Mouse (Mus musculus): ENCODE measurements at regions not wholly inside any gene's neighbourhood (a gene's known extent, or its start where the extent isn't known, plus 50 kb on each side); places are given as distances from the start of the nearest gene placed in this dataset.

- no peak for DNase-seq
These were observed 104.3 kb upstream of the Cpm start for GRCm38 (mm10) chr10:117524926-117525565.

- no peak for DNase-seq
These were observed 105.2 kb upstream of the Cpm start for GRCm38 (mm10) chr10:117524101-117524500.

- DNase-seq = no peak
These were observed 106.1 kb upstream of the Cpm start for GRCm38 (mm10) chr10:117522906-117523829.

DNA sequence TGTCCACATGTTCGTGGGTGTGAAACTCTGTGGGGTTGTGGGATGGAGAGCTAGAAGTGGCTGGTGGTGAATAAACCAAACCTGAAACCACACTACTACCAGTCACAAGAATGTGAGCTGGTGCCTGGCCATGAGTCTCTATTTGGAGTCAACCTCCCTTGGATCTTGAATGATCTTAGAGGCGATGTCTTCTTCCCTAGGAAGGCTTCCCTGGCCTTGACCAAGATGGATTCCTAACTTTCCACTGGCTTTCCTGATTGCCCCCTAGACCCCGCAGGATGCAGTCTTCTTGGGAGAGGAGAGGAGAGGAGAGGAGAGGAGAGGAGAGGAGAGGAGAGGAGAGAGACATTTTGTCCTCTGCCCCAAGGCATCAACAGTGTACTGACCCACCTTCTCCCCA, 106.9 kb upstream of the Cpm start:
- no peak for DNase-seq

DNA sequence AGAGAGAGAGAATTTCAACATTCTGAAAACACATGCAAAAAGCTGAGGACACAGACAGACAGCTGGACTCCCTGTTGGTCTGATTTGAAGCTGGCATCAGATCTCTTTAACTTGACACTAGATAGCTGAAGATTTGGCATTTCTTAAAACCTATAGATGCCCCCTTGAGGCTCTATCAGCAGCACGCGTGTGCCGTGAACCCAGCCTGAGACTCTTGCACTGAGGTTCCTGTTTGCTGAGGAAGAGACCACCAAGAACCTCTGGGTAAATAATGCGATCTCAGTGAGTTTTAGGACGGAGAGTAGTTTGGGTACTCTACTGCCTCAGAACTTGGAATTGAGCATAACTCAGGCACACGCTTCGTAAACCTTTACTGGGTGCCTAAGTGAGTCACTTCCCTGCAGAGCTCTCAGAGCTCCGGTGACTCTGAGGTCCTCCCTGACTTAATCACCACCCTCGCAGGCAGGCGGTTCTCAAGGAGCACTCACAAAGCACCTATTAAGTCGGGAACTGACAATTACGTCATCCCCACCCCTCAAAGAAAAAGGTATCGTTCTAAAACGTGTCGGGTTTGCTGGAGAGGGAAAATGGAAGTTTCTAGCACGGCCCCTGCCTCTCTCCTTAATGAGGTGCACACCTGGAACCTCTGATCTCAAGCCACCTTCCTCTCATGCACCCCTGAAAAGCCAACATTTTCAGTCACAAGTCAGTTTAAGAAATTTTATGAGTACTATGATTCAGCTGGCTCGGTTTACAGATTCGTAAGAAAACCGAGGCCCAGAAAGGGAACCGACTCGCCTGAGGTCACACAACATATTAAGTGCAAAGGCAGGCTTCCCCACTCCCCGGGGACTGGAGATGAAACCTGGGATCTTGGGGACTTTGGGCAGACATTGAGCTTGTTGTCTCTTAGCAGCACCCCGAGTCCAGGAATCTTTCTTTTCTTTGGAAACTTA, 107.7 kb upstream of the Cpm start:
- no peak for DNase-seq

DNA sequence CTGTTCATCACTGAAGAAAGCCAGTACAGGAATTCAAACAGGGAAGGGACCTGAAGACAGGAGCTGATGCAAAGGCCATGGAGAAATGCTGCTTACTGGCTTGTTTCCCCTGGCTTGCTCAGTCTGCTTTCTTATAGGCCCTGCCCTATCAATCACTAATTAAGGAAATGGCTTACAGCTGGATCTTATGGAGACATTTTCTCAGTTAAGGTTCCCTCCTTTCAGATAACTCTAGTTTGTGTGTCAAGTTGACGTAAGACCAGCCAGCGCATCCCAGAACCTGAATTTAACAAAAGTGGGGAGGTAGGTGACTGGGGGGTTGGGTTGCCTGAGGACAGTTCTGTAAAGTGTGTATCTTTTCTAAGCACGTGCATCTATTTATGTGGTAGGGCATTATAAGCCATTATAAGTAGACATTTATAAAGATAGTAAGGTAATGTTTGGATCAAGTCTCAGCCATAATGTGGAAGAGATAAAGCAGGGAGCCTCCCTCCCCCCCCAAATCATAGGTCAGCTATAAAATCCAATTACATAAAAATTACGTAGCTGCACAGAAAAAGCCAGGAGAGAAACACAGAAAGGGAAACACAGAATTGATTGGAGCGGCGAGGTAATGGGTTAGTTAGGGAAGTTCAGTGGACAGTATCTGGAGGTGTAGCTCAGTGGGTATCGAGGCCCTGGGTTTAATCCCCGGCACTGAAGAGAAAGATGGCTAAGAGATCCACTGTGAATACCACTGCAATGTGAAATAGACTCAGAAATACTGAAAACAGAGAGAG, 108.6 kb upstream of the Cpm start:
- DNase-seq = no peak

- DNase-seq = no peak
These were observed 109.4 kb upstream of the Cpm start for GRCm38 (mm10) chr10:117519670-117520535.

- DNase-seq = no peak
These were observed 110.3 kb upstream of the Cpm start for GRCm38 (mm10) chr10:117518793-117519669.

GRCm38 (mm10) chr10:117517800-117518770, 111.2 kb upstream of the Cpm start:
- DNase-seq = no peak

DNA sequence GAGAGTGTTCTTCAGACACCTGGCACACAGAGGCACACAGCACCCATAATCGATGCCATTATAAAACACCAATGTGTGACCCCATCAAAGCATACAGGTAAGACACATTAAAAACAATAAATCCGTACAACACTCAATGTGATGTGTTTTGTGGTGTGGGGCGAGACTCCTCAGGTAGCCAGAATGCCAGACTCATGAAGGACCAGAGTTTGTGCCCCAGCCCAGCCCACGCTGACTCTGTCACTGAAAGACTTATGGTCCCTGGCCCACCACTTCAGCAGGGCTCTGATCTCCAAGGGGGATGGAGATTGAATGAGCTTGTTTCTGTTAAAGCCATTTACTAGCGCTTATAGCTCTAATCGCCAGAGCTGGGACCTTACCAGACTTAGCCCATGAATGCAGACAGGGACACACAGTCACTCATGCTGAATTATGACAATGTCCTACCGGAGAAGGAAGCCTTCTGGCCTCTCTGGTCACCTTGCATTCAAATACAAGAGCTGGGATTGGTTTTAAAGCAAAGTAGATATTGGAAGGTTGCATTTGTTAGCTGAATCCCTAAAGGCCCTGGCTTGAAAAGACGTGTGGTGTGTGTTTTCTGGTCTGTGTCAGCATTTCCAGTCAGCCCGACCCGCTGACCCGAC, 112.1 kb upstream of the Cpm start:
- DNase-seq = no peak

DNA sequence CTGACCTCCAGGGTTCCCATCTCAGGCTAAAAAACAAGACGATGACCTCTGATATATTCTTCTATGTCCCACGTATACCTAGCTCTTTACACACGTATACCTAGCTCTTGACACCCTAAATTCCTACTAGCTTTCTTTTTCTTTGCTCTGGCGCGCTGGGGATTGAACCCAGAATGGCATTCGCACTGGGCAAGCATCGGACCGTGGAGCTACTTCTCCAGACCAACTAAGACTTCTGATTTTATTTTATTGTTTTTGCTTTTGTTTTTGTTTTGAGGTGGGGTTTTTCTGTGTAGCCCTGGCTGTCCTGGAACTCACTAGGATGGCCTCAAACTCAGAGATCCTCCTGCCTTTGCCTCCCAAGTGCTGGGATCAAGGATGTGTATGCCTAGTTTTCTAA, 112.8 kb upstream of the Cpm start:
- DNase-seq = no peak

GRCm38 (mm10) chr10:117515777-117516501, 113.4 kb upstream of the Cpm start:
- DNase-seq = peak; percentile 28

DNA sequence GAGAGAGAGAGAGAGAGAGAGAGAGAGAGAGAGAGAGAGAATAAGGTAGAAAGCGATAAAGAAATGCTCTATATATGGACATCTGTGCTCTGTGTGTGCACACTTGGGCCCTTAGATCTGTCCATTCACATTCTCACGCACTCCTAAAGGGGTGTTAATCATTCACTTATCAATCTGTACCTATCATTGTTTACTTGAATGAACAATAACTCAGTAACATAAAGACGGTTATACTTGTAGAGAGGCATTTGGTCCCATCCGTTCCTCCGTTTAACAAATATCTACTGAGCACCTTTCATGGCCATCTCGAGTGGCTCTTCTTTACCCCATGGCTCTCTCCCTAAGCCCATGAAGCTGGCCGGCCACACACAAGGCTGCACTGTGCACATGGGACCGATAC, 114.3 kb upstream of the Cpm start:
- no peak for DNase-seq

DNA sequence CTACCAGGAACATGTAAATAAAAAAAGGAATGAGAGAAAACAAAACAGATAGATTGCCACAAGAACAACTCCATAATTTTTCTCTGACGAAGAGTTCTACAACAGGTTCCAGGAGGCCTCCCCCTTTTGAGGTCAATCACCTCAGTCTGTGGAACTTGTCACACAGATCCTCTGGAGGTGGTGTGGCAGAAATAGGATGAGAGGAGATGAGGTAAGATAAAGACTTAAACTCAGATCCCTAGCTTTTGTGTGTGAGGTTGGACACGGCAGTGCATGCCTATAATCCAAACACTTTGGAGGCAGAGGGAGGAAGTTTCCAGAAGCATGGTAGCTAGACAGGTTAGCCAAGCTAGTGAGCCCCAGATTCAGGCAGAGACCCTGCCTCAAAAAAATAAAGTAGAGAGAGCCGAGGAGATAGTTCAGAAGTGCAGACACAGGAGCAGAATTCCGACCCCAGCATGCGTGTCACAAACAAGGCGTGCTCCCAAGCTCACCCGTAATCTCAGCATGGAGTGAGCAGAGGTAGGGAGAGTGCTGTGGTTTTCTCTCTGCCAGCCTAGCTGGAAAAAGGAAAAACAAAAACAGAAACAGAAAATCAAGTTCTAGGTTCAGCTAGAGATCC, 115.3 kb upstream of the Cpm start:
- DNase-seq = no peak

DNA sequence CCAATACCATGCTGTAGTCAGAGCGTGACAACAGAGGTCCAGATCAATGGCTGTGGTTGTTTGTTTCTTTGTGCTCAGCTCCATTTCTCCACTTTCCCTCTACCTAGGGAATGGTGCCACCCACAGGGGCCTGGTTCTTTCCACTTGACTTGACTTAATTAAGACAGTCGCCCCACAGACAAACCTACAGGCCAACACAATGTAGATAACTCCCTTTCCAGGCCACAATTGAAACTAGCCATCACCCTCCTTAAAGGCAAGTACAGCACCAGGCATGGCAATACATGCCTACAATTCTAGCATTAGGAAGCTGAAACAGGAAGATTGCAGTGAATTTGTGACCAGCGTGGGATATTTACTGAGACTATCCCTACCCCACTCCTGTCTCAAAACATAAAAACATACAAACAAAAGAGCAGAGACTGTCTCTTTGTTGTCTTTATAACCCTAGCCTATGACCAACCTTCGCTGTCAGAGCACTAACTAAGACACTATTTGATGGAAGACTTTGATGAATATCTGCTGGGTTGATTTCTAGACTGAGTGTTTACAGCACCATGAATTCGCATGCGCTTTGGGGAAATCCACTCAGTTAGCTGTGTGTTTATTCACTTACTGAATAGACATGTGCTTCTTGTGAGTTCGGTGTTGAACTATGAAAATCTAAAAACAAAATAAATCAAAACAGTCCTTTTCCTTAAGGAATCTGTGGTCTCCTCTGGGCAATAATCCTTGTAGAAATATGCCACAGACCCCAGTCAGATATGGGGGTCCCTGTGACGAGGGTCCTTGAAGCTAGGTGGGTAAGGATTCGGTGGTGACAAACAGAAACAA, 116.7 kb upstream of the Cpm start:
- DNase-seq = no peak

Measured in thymus, postnatal 4 days (tissue).